Mouse (Mus musculus) thymus, postnatal 14 days (tissue): ENCODE measurements around the gene Parm1.

Experiments used
- DNase-seq: peaks from one replicate; pipeline ENCODE4 v3.0.0; 2021

The Parm1 gene

GRCm38 (mm10) chr5:91517480-91518301 lies at the start of gene Parm1:
TSS of gene Parm1 (plus strand) at chr5:91517615.
- DNase-seq, result peak; percentile 77

DNA sequence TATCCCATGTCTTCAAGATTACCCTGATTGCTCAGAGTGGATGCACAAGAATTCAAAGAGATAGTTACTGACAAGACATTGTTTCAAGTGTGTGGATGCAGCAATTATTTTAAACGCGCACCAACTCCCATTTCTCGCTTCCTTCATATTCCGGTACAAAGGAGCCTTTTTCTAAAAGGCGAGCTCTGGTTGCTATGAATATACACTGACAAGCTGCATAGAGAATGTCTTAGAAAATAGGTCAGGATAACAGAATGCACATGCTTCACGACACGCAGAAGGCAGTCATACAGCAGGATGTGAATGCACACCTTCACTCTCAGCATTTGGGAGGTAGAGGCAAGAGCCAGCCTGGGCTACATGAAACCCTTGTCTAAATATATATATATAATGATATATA lies 42.2 kb upstream of the Parm1 start:
- DNase-seq, result no peak

- no peak for DNase-seq
Observed at GRCm38 (mm10) chr5:91476863-91477262, 40.6 kb upstream of the Parm1 start.

DNA sequence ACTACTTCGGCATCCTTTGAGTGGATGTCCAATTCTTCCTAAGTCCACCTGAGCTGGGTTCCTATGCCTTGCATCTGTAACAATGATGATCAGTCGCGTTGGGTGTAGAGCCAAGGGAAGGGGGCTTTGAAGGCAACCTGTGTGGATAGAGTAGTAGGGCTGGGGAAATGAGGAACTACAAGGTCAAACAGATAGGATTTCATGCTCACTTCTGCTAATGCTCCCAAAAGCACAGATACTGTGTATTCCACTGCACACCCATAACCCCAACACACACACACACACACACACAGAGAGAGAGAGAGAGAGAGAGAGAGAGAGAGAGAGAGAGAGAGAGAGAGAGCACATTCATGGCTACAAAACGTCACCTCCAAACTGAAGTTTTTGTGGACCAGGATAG lies 38.7 kb upstream of the Parm1 start:
- DNase-seq, result no peak

DNA sequence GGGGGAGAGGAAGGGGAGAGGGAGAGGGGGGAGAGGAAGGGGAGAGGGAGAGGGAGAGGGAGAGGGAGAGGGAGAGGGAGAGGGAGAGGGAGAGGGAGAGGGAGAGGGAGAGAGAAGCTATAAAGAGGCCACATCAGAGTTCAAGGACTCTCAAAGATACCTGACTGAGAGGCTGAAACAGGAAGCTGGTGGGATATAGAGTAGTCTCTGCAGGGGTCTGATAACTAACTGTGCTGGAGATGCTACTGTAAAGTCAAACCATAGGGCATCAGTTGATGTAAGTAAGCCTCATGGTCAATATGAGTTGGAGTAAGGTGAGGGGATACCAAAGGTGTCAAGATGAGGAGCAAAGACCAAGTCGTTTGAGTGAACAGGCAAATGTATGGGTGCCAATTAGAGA lies 37.3 kb upstream of the Parm1 start:
- DNase-seq, result no peak

GRCm38 (mm10) chr5:91484324-91484723 lies 33.1 kb upstream of the Parm1 start:
- no peak for DNase-seq

GRCm38 (mm10) chr5:91494456-91494855 lies 23.0 kb upstream of the Parm1 start:
- DNase-seq, result no peak

DNA sequence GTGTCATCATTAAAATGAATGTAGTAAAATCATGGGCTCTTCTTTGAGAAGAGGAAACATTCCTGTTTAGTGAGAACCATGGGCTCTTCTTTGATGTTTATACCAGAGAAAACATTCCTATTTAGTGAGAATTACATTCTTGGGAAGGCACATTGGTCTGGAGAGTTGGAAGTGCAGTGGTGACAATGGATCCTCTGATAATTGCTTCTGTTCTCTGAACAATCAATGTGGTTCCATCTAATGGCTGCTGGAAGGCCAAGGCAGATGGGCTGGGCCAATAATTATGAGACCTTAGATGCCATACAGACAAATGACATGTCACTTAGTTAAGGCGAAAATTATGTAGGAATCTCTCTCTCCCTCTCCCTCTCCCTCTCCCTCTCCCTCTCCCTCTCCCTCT lies 16.1 kb upstream of the Parm1 start:
- DNase-seq, result no peak

- DNase-seq, result no peak
Observed at GRCm38 (mm10) chr5:91502366-91502765, 15.0 kb upstream of the Parm1 start.

DNA sequence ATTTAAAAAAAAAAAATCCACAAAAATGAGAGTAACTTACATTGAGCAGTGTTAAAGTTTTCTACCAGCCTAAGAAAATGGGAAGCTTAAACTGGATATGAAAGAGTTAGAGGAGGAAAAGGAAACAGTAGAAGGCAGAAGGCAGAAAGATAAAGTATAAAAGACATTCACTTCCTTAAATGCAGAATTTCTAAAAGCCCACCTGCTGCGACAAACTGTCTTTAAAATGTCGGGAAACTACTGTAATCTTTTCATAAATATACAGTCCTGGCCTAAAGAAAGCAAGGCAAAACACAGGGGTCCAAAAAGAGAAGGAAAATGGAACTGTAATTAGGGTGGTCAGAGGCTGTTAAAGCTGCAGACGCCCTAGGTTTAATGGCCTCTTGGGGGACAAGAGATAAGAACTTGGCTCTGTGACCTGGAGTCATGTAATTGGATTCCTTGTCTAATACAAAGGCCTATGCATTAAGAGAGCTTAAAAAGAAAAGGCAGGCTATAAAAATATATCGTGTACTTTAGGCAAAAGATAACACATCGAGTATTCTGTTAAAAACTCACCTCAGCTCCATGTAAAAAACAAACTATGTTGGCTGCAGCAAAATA lies 13.0 kb upstream of the Parm1 start:
- no peak for DNase-seq

- DNase-seq, result no peak
Observed at GRCm38 (mm10) chr5:91517077-91517476, 338 bp upstream of the Parm1 start.

DNA sequence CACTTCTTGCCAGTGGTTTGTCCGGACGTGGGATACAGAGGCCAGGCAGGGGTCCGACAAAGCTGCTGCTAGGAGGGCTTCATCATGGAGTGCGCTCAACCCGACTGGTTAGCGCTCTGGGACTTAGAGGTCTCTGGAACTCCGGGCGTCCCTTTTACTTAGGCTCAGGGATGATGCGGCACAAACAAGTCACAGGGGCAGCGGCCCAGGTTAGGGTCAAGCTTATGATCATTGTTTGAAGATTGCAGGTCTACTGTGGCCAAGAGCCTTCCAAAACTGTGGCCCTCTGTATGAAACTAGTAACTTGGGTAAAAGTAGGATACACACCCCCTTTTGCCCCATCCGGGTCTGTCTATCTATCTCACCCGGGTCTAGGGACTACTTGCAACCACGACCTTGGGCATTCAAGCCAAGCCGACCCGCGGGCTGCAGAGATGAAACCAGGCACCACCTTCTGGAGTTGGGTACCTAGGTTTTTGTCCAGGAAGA lies 931 bp downstream of the Parm1 start:
- DNase-seq, result no peak

DNA sequence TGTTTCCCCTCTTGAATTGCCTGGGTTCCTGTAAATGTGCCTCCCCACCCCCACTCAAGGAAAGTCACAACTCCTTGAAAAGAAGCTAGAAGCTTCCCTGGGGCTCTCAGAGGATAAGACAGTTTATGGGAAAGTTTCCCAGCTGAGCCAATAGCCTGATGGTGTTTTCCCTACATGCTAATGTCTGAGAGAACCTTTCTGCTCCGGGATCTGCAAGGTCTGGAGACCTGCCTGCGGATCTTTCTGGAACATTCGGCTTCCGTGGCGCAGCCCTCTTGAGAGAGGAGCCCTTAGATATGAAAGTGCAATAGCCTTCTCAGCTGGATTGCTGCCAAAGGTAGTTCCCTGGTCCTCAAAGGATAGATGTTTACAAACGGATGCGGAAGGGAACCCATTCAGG lies 1.5 kb downstream of the Parm1 start:
- no peak for DNase-seq

GRCm38 (mm10) chr5:91519521-91519920 lies 2.1 kb downstream of the Parm1 start:
- DNase-seq, result peak; percentile 24

DNA sequence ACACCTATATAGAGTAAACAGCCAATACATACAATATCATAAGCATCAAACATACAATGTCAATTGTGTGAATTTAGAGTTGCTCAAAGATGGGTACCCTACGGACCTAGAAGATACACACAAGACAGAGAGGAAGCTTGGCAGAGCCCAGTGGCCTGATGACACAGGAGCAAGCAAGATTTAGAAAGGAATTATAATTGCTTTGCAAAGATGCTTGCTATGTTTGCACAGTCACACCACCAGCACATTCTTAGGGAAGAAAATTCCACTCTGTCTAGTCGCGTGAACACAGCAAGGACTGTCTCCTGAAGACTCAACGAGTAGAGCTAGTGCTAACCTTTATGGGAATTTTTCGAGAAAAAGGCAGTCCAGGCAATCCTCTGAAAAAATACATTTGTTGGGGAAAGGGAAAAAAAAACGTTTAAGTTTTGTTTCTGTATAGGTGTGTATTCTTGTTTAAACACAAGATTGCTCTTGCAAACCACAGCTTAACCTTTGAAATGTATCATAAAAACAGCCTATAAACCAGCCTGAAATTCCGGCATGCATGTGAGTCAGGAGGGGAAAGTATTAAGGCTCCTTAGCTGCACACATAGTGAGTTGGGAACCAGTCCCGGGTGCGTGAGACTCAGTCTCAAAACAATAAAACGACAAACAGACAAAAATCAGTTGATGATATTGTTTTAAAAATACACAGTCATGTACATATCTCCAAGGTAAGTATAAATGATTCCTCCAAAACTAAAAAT lies 15.5 kb downstream of the Parm1 start:
- no peak for DNase-seq

GRCm38 (mm10) chr5:91559071-91559610 lies 41.7 kb downstream of the Parm1 start:
- no peak for DNase-seq

DNA sequence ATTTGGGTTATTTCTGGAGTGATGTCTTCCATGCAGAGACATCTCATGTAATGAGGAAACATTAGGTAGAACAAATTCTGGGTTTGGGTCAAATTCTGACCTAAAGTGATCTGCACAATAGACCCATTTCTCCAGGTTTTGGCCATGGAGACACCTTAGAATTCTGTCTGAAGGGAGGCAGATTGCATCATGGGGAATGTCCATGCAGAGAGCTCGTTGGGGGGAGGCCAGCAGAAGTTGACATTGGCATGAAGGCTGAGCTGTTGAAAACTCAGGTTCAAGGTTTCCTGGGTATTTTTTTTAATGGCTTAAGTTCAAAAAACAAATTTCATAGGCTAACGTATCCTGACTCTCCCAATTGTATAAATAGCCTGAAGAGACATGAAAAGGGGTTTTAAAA lies 42.3 kb downstream of the Parm1 start:
- DNase-seq, result no peak

- no peak for DNase-seq
Observed at GRCm38 (mm10) chr5:91561394-91561793, 44.0 kb downstream of the Parm1 start.

GRCm38 (mm10) chr5:91562486-91562885 lies 45.1 kb downstream of the Parm1 start:
- no peak for DNase-seq

- no peak for DNase-seq
Observed at GRCm38 (mm10) chr5:91564054-91564453, 46.6 kb downstream of the Parm1 start.

GRCm38 (mm10) chr5:91565458-91565857 lies 48.0 kb downstream of the Parm1 start:
- no peak for DNase-seq

- no peak for DNase-seq
Observed at GRCm38 (mm10) chr5:91566591-91566990, 49.2 kb downstream of the Parm1 start.

GRCm38 (mm10) chr5:91574211-91574610 lies 56.8 kb downstream of the Parm1 start:
- no peak for DNase-seq
